Mouse (Mus musculus) embryonic fibroblast, embryonic 13.5 days (primary cell): ENCODE measurements around the gene Dhx40. TPM values are rescaled to one million over a fixed set of nuclear protein-coding genes. Genes with fewer than 3 reads are reported as not detected.

ENCODE experiments used
- H3K27ac ChIP-seq: 2 replicates; pipeline ENCODE4 v1.5.1; 2012; ENCODE audit warnings: low read length, control low read depth, inconsistent platforms; ENCODE audit not compliant: insufficient read depth
- H3K4me1 ChIP-seq: 2 replicates; pipeline ENCODE4 v1.6.1; 2011; ENCODE audit warnings: low read length; ENCODE audit not compliant: control insufficient read depth, insufficient read depth
- H3K4me3 ChIP-seq: 2 replicates; pipeline ENCODE4 v1.5.1; 2011; ENCODE audit warnings: mild to moderate bottlenecking, control low read depth, low read length; ENCODE audit not compliant: insufficient read depth
- CTCF ChIP-seq: IDR thresholded peaks from 2 replicates; pipeline ENCODE4 v1.5.1; 2011; ENCODE audit warnings: mild to moderate bottlenecking, control low read depth, low read length, moderate library complexity, borderline replicate concordance; ENCODE audit not compliant: insufficient read depth
- POLR2A ChIP-seq: IDR thresholded peaks from 2 replicates; pipeline ENCODE4 v1.6.1; 2011; ENCODE audit warnings: low read depth, mild to moderate bottlenecking, control low read depth, low read length, moderate library complexity
- polyA plus RNA-seq: library from polyadenylated mRNA; stranded (reverse); fragments of >200 nt; gene quantifications from 2 replicates; pipeline ENCODE4 v1.2.4, GENCODE M21; 2011; ENCODE audit warnings: low read depth; ENCODE audit not compliant: missing spikeins, insufficient read length

The Dhx40 gene
- polyA plus RNA-seq, result 33.7 and 38.9 TPM in 2 replicates

DNA sequence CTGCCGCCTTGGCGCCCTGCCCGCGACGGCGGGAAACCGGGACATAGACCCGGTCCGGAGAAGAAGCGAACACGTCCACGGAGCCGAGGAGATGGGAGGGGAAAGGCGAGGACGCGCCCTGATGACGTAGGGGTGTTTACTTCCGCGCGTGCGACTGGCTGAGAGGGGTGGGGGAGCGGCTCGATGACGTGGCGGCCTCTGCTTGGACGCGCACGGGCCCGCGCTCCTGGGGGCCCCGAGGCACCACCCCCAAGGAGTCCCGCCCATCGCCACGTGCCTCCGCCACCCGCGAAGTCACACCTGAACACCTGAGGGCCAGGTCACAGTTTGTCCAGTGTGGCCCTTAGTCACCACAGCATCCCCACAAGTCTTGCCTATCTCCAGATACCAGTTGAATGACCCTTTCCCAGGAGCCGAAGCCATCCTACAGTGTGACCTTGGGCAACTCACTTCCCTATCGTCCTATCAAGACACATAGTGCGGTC, at the start of gene Dhx40:
TSS of gene Dhx40 (minus strand) at position 242 of the 485 bp plus-strand sequence.
- Histone ChIP-seq H3K4me1 (peaks cover 2% of the 10 kb centered on the region; the same call in 1 of the 2 replicates), H3K4me3 (peak within 1 kb of the TSS; percentile 84), H3K27ac (peak within 1 kb of the TSS; percentile 9; the same call in 1 of the 2 replicates)
- TF ChIP-seq CTCF (no peak), POLR2A (peak; percentile 66)

DNA sequence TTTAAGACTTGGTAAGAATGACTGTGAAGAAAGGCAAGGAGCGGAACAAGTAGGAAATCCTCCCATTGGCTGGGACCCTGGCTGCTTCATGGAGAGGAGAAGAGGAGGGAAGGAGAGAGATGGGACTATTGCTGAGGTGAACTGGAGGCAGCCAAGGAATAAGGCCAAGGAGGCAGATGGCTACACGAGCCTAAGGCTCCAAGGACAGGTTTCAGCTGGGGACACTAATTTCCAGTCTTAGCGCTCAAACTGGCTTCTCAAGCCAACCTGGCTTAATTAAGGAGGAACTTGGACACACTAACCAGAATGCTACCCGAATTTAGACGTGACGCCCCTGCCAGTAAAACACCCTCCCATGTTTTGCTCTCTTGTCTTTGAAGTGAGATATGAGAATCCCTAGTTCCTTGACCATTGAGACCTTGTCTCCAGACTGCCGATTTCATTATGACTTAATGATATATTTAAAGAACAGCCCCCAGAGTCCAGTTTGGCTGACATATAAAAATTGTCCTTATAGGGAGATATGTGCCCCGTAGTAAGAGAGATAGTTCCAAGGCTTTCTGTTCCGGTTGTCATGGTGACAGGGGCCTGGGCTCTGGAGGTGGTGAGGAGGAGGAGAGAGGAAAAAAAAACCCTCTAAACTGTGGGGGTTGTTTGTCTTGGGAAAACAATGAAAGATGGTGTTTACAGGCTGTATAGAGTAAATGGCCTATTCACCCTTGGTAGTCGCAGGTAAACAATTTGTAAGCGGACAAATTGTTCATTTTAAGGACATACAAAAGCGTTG, 48.3 kb upstream of the Dhx40 start:
- Histone ChIP-seq H3K4me1 (peaks cover 6% of the 10 kb centered on the region), H3K27ac (no peak overlapping the region), H3K4me3 (no peak overlapping the region)
- TF ChIP-seq POLR2A, result no peak
- no peak for TF ChIP-seq CTCF

DNA sequence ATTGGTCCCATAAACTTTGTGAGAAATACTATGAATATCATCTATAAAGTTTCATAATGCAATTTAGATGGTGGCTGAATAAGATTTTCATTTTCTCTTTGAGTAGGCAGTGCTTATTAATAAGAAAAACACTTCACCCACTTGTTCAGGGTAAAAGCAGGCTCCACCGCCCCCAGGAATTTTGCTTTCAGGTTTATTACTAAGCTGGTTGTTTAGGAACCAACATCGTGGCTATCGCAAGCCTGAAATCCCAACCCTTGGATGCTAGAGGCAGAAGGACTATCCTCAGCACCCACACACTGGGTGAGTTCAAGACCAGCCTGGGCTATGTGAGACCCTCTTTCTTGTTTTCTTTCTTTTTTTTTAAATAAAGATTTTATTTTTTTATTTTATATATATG, 45.5 kb upstream of the Dhx40 start:
- H3K4me3 ChIP-seq, result no peak overlapping the region
- peak overlapping the region; percentile 70 for H3K27ac ChIP-seq
- TF ChIP-seq CTCF (no peak), POLR2A (no peak)
- peaks cover 6% of the 10 kb centered on the region for H3K4me1 ChIP-seq

DNA sequence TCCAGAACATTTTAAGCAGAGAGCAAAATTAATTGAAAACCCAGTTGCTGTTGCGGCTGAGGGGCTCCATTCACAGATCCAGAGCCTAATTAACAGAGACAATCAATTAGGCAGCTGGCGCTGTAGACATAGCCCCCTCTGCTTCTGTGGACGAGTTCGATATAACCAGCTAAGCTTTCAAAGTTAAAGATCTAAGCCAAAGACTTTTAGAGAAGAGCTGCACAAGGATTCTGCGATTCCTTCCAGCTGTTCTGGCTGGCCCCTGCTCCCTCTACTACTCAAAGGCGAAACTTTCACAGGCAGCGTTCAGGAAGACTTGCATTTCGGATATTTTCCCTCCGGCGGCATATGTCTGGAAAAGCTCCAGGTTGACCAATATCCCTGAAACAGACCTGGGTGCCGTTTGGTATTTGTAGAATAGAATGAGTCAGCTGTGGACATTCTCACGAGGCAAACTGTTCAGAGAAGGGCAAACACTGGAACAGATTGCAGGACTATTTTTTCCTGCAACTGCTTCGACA, 45.0 kb upstream of the Dhx40 start:
- no peak for TF ChIP-seq CTCF
- no peak for TF ChIP-seq POLR2A
- peak overlapping the region; percentile 70 for H3K27ac ChIP-seq
- H3K4me3 ChIP-seq, result no peak overlapping the region
- H3K4me1 ChIP-seq, result peaks cover 6% of the 10 kb centered on the region

DNA sequence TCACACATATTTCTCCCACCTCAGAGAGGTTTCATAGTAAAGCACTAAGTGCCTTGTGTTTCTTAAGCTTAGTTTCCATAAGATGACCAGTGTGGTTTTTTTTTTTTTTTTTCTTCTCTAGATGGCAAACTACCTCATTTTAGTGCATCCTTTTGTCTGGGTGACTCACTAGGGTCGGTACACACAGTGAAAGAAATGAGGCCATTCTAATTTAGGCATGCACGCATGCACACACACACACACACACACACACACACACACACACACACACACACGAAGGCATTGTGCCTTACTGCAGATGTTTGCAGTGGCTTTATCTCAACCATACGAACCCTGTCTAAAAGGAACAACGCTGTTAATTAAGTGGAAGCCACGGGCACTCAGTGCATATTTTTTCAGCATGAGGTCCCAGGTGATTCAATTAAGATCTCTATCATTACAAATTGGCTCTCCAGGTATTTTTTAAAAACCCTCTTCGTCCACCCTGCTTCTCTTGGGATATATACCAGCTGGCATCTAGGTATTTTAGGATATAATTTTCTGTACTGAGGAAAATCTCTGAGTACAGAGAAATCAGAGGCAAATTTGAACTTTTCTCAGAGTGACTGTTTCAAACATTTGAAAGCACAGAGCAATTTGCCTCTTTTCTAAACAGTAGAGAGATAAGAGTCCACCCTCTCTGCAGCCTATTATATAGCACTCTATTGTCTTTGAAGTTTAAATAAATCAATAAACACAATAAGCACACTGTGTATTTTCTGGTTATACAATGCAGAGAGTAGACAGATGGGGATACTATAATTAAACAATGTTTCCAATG, 44.4 kb upstream of the Dhx40 start:
- peaks cover 6% of the 10 kb centered on the region for H3K4me1 ChIP-seq
- TF ChIP-seq CTCF, result no peak
- TF ChIP-seq POLR2A, result no peak
- H3K4me3 ChIP-seq, result no peak overlapping the region
- H3K27ac ChIP-seq, result peak overlapping the region; percentile 70

DNA sequence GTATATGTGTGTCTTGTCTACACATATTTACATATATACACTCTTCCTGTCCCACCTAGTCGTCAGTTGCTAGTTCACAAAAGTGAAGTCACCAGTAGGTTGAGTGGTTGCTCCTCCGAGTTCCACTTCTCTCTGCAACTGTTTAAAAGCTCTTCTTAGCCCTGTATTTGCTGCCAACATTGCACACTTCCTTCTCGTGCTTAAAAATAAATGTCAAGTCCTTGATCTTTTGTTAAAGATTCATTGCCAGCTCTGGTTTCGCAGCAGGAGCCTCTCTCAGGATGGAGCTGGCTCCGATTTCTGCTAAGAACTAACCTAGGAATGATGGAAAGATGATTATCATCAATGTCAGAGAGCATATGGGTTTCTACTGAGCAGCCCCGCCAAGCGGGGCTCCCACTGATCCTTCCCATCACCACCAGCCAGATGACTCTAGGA, 43.7 kb upstream of the Dhx40 start:
- Histone ChIP-seq H3K4me3 (no peak overlapping the region), H3K4me1 (peaks cover 6% of the 10 kb centered on the region), H3K27ac (peak overlapping the region; percentile 47; the same call in 1 of the 2 replicates)
- no peak for TF ChIP-seq POLR2A
- TF ChIP-seq CTCF, result no peak

DNA sequence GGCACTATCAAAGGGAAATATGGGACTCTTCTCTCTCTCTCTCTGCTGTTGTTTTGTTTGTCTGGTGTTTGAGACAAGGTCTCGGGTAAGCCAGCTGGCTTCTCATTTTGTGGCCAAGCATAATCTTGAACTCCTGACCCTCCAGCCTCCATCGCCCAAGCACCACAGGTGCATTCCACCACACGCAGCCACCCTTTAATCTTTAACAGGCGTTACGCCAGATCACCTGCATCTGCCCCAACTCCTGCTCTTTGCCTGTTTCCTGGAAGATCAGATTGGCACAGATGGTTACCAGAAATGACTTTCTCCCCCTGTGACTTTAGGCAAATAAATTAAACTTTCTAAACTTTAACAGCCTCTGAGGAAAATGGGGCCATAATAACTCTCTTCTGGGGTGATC, 36.3 kb upstream of the Dhx40 start:
- no peak overlapping the region for H3K4me3 ChIP-seq
- TF ChIP-seq POLR2A (no peak), CTCF (no peak)
- no peak overlapping the region for H3K27ac ChIP-seq
- peaks cover 2% of the 10 kb centered on the region; the same call in 1 of the 2 replicates for H3K4me1 ChIP-seq

DNA sequence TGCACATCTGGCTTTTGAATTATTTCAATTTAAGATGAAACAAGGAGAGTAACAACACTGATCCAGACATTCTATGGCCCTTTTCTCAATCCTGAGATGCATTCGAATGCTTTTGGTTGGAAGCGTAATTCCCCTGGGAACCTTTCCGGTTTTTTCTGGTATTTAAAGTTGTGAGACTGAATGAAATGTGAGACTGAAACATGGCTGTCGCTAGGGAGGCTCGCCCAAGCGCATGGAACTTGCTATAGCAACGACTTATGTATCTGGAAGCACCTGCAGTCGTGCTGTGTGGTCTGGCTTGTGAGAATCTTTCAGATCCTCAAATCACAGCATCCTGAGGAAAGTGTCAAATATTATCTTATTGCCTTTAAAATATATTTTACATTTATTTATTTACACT, 33.7 kb upstream of the Dhx40 start:
- peak overlapping the region; percentile 65; the same call in 1 of the 2 replicates for H3K27ac ChIP-seq
- TF ChIP-seq CTCF (no peak), POLR2A (no peak)
- H3K4me3 ChIP-seq, result no peak overlapping the region
- H3K4me1 ChIP-seq, result peaks cover 2% of the 10 kb centered on the region; the same call in 1 of the 2 replicates

DNA sequence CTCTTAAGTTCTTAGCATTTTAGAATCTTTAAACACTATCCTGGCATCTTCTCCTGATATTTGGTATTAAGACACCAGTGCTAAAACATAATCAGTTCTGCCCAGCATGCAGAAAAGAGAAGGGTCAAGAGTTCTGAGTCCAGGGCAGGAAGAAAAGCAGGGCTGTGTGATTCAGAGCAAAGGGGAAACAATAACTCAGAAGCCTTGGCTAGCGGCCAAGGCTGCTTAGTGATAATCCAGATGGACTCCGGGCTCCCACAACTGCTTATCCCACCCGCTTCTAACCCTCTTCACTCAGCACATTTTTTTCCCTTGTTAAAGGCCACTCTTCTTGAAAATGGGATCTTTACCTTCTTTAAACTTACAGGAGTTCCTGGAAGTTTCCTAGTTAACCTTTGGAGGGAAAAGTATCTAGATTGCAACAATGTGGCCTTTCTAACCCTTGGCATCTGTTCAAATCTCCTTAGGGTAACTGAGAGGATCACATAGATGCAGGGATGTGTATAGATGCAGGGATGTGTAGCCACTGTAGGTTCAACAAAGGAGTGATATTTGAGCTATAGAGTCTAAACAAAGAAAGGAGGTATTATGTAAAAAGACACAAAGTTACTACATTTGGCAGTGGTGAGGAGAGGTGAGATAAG, 33.1 kb upstream of the Dhx40 start:
- H3K4me3 ChIP-seq, result no peak overlapping the region
- H3K4me1 ChIP-seq, result peaks cover 2% of the 10 kb centered on the region; the same call in 1 of the 2 replicates
- TF ChIP-seq POLR2A (no peak), CTCF (no peak)
- H3K27ac ChIP-seq, result peak overlapping the region; percentile 65

DNA sequence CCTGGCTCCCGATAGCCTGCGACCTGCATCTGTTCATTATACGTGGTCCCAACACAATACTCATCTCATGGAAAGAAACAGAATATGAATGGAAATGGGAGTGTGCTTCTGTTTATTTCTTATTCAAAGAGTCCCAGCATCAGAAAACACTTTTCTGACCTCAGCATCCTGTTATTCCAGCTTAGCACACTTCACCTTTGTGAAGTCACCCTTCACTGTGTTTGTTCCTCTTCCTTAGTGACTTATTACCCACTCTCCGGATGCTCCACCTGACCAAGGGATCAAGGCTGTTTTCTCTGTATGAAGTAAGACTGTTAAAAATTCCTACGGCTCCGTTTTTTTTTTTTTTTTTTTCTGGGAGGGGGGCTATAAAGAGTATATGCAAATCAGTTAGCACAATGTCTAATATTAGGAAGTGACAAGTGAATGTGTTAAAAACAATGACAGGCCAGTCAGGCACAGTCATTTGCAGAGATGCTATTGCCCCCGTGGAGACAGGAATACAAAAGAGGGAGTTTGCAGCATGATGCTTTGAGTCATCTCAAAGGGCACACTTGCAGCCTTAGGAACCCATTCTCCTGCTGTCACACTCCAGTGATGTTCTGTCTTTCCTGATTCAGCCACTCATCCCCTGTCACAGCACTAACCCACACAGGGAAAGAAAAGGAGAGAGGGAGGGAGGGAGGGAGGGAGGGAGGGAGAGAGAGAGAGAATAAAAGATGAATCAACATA, 32.3 kb upstream of the Dhx40 start:
- no peak for TF ChIP-seq CTCF
- no peak for TF ChIP-seq POLR2A
- Histone ChIP-seq H3K4me1 (peaks cover 2% of the 10 kb centered on the region; the same call in 1 of the 2 replicates), H3K27ac (no peak overlapping the region), H3K4me3 (no peak overlapping the region)
